Mouse (Mus musculus) activated CD4-positive, CD25-positive, alpha-beta regulatory T cell, adult 9 weeks (primary cell): Measurements from ENCODE around the gene Shox2. TPM values are rescaled to one million over a fixed set of nuclear protein-coding genes. Genes with fewer than 3 reads are reported as not detected.

ENCODE experiments used
- polyA plus RNA-seq: library from polyadenylated mRNA; unstranded; fragments of 100-300 nt; shearing (Covaris generic); gene quantifications from one replicate; pipeline ENCODE4 v1.2.1, GENCODE M21; 2017

Gene Shox2
- polyA plus RNA-seq, result not detected

GRCm38 (mm10) chr3:66981706-66982105 is at the start of gene Shox2:
Shox2 (minus strand) TSS chr3:66981771.

DNA sequence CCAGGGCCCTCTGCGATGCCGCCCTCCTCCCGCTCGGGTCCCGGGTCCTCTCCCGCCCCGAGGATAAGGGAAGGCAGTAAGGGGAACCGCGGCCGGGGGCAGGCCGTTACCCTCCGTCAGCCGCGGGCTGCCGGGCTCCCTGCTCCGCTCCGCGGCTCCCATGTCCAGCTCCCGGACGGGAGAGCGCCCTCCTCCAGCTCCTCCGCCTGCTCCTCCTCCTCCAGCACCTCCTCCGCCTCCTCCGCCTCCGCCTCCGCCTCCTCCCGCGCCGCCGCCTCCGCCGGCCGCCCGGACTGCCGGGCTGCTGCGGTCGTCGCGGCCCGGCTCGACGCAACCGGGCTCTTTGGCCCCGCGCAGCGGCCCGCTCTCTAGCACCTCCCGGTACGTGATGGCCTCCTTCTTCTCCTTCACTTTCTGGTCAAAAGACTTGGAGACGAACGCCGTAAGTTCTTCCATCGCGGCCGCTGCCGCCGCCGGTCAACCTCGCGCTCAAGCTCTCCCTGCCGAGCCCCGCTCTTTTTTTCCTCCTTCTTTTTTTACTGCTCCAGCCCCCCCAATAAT is 390 bp downstream of the Shox2 start, which contains the start of gene Rsrc1:
Rsrc1 (plus strand) TSS at position 290 of the 561 bp plus-strand sequence.

Other genes starting within 250 kb of the Shox2 start
- gene Rsrc1, start 381 bp downstream of the Shox2 start, polyA plus RNA-seq, result 36.2 TPM